Mouse (Mus musculus) brown adipose tissue, adult 24 weeks (tissue): ENCODE results near the gene Scg5. TPM values are rescaled to one million over a fixed set of nuclear protein-coding genes. Genes with fewer than 3 reads are reported as not detected.

Experiments
- H3K27ac ChIP-seq: fragments of 200-500 bp; replicated peaks from 2 replicates; pipeline ENCODE4 v1.5.1; 2012; ENCODE audit warnings: low read depth, mild to moderate bottlenecking, low read length
- H3K4me1 ChIP-seq: fragments of 200-500 bp; 2 replicates; pipeline ENCODE4 v1.6.1; 2012; ENCODE audit warnings: low read length, mixed read lengths; ENCODE audit not compliant: control insufficient read depth, insufficient read depth, insufficient read length
- H3K4me3 ChIP-seq: fragments of 200-500 bp; 2 replicates; pipeline ENCODE4 v1.5.1; 2012; ENCODE audit warnings: low read depth, mild to moderate bottlenecking, low read length, moderate library complexity; ENCODE audit not compliant: insufficient read depth
- polyA plus RNA-seq: library from polyadenylated mRNA; stranded (reverse); fragments of >200 nt; gene quantifications from 2 replicates; pipeline ENCODE4 v1.2.4, GENCODE M21; 2012; ENCODE audit not compliant: missing spikeins, insufficient read depth, insufficient read length

The Scg5 gene
- polyA plus RNA-seq, 1 experiment, result not detected

DNA sequence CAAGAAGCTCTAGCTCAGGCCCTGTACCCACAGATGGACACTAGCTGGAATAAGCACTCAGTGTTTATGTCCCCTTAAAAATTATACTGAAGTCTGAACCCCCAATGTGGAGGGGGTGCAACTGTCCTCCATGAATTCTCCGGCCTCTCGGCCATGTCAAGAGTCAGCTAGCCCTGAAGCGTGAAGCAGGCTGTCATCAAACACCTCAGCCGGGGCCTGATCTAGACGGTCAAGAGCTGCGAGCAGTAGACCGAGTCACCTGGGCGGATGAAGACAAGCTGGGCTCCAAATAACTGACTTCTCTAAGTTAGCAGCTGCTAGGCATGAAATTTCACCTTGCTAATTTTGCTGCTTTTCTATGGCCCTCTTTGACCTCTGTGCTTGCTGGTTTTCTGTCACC, 6.6 kb downstream of the Scg5 start:
- Histone ChIP-seq H3K4me3 (no peak overlapping the region), H3K4me1 (no peaks in the 10 kb centered on the region), H3K27ac (no peak overlapping the region)

DNA sequence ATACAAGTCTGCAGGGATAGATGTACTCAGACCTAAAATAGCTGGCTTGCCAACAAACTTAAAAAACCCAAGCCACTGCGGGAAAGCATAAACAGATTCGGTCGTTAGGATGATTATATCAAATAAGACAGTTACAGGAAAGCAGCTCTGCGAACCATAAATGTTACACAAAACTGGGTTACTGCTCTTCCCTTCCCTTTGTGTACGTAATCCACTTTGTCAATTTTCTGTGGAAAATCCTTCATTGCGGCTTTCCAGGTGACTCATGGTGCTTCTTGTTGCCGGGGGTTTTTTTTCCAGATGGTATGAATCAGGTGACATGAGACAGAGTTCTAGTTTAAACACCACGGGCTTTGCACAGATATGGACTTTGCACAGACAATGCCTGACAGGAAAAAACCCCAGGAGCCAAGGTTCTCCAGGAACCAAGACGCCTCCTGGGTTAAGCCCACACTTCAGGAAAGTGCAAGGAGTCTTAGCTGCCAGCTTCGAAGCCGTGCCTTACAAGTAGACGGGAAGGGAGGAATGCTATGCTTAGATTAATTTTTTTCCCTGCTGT, 7.7 kb downstream of the Scg5 start:
- H3K4me1 ChIP-seq, result no peaks in the 10 kb centered on the region
- no peak overlapping the region for H3K27ac ChIP-seq
- no peak overlapping the region for H3K4me3 ChIP-seq

DNA sequence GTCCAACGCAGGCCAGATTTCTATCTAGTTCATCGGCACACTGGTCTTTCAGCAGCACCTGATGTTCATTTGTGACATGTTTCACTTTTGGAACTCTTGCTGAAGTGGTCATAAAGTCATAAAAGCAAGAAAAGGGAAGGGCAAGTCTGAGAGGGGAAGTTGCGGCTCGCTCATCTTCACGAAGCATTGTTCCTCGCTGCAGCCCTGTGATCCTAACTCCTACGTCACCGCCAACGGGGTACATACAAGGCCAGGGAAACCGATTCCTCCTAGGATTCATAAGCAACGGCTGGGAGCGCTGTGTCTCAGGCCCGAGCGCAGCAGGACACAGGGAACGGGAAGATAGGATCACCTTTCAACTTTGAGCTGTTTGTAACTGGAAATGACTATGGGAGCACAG, 8.8 kb downstream of the Scg5 start:
- Histone ChIP-seq H3K27ac (no peak overlapping the region), H3K4me1 (no peaks in the 10 kb centered on the region), H3K4me3 (no peak overlapping the region)

DNA sequence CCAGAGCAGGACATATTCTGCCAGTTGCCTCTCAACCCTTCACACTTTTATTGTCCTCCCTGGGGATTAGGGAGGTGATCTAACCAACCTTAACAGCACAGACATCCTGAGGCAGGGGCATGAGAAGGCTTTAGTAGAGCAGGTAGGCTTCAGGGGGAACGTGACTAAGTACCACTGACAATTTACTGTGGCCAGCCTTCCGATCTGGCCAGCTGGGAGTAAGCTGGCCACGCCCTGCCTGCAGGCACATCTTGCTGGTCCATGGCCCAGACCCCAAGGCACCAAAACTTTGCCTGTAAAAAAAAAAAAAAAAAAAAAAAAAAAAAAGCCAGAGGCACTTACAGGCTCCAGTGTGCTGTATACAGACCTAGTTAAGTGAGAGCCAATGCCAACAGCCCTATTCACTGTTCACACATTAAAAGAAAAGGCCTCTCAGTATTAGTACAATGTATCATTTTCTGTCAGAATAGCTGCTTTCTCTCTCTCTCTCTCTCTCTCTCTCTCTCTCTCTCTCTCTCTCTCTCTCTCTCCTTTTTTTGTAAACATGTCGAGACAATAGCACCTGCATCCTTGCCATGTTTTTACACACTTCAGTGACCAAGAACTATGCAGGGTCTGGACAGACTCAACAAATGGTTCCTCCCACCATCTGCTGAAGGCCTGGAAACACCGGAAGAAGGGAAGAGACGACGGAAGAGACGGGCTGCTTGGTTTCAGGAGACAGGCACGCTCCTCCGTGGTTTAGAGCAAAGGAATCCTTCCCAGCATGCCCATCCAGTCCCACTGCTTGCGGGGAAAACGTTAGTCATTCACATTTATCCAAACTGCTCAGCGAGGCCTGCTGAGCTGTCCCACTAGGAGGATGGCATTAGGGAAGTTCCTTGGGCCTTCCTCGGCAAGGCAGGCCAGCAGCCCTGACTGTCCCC, 11.0 kb downstream of the Scg5 start:
- Histone ChIP-seq H3K27ac (no peak overlapping the region), H3K4me1 (no peaks in the 10 kb centered on the region), H3K4me3 (no peak overlapping the region)

DNA sequence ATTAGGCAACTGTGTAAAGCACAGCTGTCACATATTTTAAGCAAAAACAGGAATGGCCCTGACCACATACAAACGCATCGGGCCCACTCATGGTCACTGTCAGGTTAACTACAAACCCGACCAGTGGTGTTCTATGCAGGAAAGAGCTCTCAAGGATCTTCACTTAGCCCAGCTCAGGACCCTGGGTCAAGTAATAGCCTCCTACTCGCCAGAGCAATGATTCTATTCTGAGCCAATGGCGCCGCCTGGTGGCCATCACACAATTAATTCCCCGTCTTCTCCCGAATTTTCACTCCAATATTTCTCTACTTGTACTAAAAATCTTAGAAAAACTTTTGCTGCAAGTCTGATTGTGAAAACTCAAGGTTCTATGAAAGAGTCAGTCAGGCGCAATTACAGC, 21.3 kb downstream of the Scg5 start:
- Histone ChIP-seq H3K27ac (no peak overlapping the region), H3K4me3 (no peak overlapping the region), H3K4me1 (no peaks in the 10 kb centered on the region)

DNA sequence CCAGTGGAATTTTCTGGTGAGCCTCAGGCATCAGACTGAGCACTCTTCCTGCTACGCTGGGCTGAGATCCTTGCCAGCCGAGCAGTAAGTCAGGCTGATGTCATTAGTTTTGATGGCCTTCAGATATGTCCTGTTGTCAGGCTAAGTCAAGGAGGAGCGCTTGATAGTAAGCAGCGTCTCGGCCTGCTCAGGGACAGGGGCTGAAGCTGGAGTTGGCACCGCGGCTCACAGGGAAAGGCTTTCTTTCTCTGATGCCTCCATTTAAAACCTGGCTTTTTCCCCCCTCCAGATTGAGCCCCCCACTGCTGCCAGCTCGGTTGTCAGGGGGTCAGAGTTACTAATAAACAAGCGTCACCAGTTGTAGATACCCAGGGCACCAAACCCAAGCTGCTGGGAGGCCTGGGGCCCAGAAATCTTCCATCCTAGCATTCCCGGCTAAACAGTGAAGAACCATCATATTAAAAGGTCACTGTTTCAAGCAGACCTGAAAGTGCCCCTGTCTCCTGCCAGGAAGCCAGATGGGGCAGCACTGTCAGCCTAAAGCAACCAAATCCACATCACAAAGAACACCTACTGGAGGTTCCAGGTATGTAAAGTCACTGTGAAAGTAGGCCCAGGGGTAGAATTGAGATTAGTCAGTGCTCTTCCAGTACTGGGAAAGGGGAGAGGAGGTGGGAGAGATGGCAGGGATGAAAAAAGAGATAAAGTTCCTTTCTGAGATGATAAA, 21.9 kb downstream of the Scg5 start:
- Histone ChIP-seq H3K4me1 (no peaks in the 10 kb centered on the region), H3K4me3 (no peak overlapping the region), H3K27ac (no peak overlapping the region)

DNA sequence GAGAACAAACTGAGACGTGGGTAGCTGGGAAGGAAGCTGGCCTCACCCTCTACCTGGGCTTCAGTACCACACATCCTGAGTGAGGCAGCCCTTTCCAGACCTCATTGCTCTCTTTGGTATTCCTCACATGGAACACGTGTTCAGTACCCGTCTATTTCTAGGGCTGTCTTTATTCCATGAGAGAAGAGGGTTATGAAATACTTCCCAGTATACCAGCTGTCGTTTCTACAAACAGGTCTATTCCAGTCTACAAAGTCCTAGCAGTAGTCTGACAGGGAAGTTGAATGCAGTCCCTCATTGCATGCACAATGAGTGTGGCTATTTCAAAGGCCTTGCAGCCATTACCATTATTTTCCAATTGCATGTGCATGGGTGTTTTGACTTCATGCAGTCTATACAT, 23.2 kb downstream of the Scg5 start:
- Histone ChIP-seq H3K4me1 (no peaks in the 10 kb centered on the region), H3K4me3 (no peak overlapping the region)

DNA sequence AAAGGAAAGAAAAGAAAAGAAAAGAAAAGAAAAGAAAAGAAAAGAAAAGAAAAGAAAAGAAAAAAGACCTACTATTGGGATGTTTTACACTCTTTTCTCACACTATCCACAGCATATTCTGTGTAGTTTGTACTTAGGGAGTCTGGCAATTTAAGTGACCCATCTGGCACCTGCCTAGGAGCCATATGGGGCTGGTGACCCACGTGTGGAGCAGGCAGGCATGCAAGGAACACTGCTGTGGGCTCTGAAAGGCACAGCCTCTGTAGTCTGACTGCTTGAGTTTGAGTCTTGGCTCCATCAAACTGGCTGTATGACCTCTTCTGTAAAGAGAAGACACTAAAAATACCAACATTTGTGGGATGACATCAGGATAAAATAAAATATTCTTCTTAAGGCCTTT, 25.2 kb downstream of the Scg5 start:
- no peak overlapping the region for H3K27ac ChIP-seq
- no peaks in the 10 kb centered on the region for H3K4me1 ChIP-seq
- H3K4me3 ChIP-seq, result no peak overlapping the region

More for the DNA sequence above, 23.2 kb downstream of the Scg5 start:
- H3K27ac ChIP-seq, result no peak overlapping the region

DNA sequence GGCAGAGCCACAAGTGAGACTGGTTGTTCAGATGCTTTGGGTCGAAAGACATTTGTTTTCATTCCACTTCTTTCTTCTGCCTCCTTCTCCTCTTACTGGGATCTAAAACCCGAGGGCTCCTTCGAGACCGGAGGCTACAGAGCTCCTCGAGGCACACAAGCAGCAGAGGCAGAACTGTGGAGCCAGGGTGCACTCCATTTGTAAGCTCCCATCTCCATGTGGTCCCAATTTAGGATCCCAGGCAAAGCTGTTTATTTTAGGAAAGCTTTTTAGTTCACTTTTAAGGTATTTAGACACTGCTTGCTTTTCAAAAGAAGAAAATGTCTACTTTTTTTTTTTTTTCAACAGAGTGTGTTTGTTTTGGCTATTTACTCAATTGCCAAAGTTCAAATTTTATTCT, 28.1 kb downstream of the Scg5 start:
- no peaks in the 10 kb centered on the region for H3K4me1 ChIP-seq
- H3K27ac ChIP-seq, result no peak overlapping the region
- no peak overlapping the region for H3K4me3 ChIP-seq

DNA sequence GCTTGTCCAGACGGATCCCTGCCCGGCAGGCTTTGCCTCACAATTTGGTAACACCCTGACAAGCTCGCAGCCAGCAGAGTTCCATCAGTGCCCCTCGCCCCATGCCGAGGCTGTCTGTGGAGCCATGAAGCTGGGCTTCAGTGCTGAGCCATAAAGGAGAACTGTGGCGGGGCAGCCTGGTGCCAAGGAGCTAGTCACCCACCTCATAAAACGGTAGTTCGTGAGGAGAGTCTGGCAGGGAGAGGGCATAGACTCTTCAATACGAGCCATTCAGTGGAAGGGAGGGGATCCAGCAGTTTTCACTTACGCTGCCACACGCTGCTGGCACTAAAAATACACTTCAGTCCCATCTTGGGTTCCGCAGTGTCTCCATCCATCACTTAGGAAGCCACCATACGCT, 30.3 kb downstream of the Scg5 start:
- H3K27ac ChIP-seq, result no peak overlapping the region
- no peaks in the 10 kb centered on the region for H3K4me1 ChIP-seq
- no peak overlapping the region for H3K4me3 ChIP-seq

DNA sequence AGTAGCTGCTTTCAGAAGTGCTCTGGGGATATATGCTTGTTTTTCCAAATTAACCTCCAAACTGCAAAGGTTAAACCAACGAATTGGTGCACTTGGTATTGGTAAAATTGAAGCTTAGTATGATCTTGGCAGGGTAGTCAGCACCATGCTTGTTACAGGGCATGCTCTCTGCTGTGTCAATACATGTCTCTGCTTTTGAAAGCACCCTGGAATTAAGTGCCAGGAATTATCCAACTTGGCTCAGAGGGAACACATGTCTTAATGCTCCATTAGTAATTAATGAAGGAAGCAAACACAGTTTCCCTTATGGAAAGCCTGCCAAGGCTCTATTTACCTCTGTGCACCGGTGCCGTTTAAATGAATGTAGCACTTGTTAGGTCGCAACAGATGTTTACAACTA, 33.7 kb downstream of the Scg5 start:
- H3K27ac ChIP-seq, result no peak overlapping the region
- H3K4me3 ChIP-seq, result no peak overlapping the region
- no peaks in the 10 kb centered on the region for H3K4me1 ChIP-seq

DNA sequence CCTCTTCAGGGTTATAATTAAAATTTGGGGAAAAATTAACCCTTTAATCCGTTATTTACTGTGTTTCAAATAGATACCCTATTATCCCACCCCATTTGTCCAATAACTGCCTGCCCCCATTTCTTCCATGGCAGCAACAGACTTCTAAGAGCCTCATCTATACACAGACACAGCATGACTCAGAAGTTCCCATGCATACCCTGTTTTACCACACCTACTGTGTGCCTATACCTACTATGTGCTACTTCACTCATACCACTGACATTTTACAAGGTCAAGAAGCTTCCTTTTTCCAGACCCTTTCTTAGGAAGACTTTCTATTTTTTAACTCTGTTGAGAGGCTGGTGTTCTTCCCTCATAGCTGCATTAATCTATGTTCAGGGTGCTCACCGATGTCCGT, 35.4 kb downstream of the Scg5 start:
- Histone ChIP-seq H3K4me3 (no peak overlapping the region), H3K27ac (no peak overlapping the region), H3K4me1 (no peaks in the 10 kb centered on the region)

DNA sequence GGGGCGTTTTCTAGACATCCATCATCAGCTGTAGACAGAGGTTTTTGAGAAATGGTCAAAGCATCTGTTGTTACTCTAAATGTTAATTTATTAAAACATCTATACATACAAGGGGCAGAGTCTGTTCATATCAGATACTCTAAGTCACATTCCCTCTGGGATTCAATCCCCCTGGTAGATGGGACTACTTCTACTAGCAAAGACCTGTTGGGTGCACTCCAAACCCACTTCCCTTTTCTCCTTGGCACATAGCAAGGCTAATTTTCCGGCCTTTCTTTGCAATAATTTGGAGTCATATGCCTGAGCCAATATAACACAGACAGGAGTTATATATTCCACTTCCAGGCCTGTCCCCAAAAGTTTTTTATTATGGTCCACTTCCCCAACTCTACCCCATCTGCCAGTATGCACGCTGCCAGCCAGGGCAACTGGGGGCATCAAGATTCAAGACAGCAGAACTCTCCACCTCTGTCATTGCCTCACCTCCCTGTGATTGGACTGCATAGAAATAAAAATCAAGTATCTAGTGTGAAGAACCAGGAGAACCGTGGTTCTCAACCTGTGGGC, 40.0 kb downstream of the Scg5 start:
- H3K4me1 ChIP-seq, result no peaks in the 10 kb centered on the region
- H3K27ac ChIP-seq, result no peak overlapping the region
- no peak overlapping the region for H3K4me3 ChIP-seq

DNA sequence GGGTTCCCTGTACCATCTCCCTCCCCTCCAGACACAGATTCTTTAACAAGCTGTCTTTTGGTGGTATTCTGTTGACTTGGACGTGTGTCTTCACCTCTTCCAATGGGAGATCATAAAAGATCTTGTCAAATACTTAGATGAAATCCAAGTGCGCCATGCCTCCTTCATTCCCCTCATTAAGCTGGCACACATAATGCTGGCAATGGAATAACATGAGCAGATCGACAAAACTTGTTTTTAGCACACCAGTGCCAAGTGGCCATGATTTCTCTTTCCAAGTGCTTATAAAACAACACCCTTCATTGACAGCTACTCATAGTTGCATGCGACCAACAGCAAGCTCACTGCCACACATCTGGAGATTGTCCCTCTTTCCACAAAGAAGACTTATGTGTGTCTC, 41.0 kb downstream of the Scg5 start:
- H3K4me1 ChIP-seq, result no peaks in the 10 kb centered on the region

DNA sequence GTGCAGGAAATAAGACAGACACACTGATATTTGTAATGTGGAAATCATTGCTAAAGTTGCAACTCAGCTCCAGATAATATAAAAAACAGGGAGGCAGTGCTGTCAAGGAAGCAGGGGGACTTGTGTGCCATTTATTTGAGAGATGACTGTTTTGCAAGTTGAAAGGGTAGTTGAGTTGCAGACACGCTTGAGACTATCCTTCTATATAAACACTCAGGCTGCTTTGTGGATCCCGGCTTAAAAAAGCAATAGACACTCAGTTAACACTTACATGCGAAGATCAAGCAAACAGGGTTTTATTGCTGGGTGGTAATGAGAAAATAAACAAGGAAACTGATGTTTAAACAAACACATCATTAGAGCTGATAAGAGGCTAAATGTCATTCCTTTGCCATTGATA, 44.1 kb downstream of the Scg5 start:
- Histone ChIP-seq H3K4me3 (no peak overlapping the region), H3K27ac (no peak overlapping the region), H3K4me1 (no peaks in the 10 kb centered on the region)

More for the DNA sequence above, 41.0 kb downstream of the Scg5 start:
- Histone ChIP-seq H3K4me3 (no peak overlapping the region), H3K27ac (no peak overlapping the region)
